Mouse (Mus musculus): ENCODE measurements around the gene Armc3. TPM values are rescaled to one million over a fixed set of nuclear protein-coding genes. Genes with fewer than 3 reads are reported as not detected.

The Armc3 gene
- total RNA-seq, 1 experiment from 2014 or later = 0.37 TPM

GRCm38 (mm10) chr2:19344636-19345413 lies 145.7 kb downstream of the Armc3 start:
- peak; percentile 86 for ATAC-seq (replicated peaks; ENCODE audit: low read depth, poor library complexity, severe bottlenecking)

- ATAC-seq (replicated peaks; ENCODE audit: low read depth, poor library complexity, severe bottlenecking) = no peak
Observed at GRCm38 (mm10) chr2:19345414-19345964, 146.4 kb downstream of the Armc3 start.

- ATAC-seq (replicated peaks; ENCODE audit: low read depth, poor library complexity, severe bottlenecking) = no peak
Observed at GRCm38 (mm10) chr2:19348454-19348853, 149.4 kb downstream of the Armc3 start.

GRCm38 (mm10) chr2:19350167-19350566 lies 151.1 kb downstream of the Armc3 start:
- ATAC-seq (replicated peaks; ENCODE audit: low read depth, poor library complexity, severe bottlenecking) = no peak

GRCm38 (mm10) chr2:19351615-19352253 lies 152.6 kb downstream of the Armc3 start:
- ATAC-seq (replicated peaks; ENCODE audit: low read depth, poor library complexity, severe bottlenecking) = peak; percentile 82

GRCm38 (mm10) chr2:19353158-19353557 lies 154.1 kb downstream of the Armc3 start:
- peak; percentile 62 for ATAC-seq (replicated peaks; ENCODE audit: low read depth, poor library complexity, severe bottlenecking)

Other genes starting within 250 kb of the Armc3 start
- gene Pip4k2a, start 201.2 kb upstream of the Armc3 start, total RNA-seq (2017) = 30.1 and 51.8 TPM in 2 replicates
- gene 4930426L09Rik, start 201.0 kb upstream of the Armc3 start, total RNA-seq (2017) = not detected in 2 replicates
- gene Msrb2, start 172.1 kb downstream of the Armc3 start, total RNA-seq (2017) = 13.6 and 20.0 TPM in 2 replicates
- not detected in 2 replicates for gene Ptf1a, start 246.4 kb downstream of the Armc3 start, total RNA-seq (2017)